Mouse (Mus musculus) cortical plate, adult 2 months (tissue): ENCODE data around the gene Eomes.

ENCODE experiments used
- CTCF ChIP-seq: fragments of 200-500 bp; IDR thresholded peaks from 2 replicates; pipeline ENCODE4 v1.5.1; 2011; ENCODE audit warnings: mild to moderate bottlenecking, control low read depth, low read length; ENCODE audit not compliant: insufficient read depth; ENCODE audit errors: extremely low read depth
- POLR2A ChIP-seq: fragments of 200-500 bp; IDR thresholded peaks from 2 replicates; pipeline ENCODE4 v1.6.1; 2011; ENCODE audit warnings: mild to moderate bottlenecking, low read length, control low read depth; ENCODE audit not compliant: insufficient read depth; ENCODE audit errors: extremely low read depth

- TF ChIP-seq CTCF (no peak), POLR2A (no peak)
Observed at GRCm38 (mm10) chr9:118516162-118516561, 38.1 kb downstream of the Eomes start.
